Mouse (Mus musculus) kidney, adult 2 months (tissue): Measurements from ENCODE around the gene Pgm5.

ENCODE experiments used
- CTCF ChIP-seq: fragments of 200-500 bp; conservative IDR thresholded peaks from 2 replicates; pipeline ENCODE4 v1.5.1; 2011; ENCODE audit warnings: low read depth, mild to moderate bottlenecking, control low read depth, low read length, moderate library complexity, mixed read lengths; ENCODE audit not compliant: insufficient read depth, insufficient read length
- POLR2A ChIP-seq: fragments of 200-500 bp; IDR thresholded peaks from one replicate; pipeline ENCODE4 v1.6.1; 2011; ENCODE audit warnings: low read depth, low read length, control low read depth

DNA sequence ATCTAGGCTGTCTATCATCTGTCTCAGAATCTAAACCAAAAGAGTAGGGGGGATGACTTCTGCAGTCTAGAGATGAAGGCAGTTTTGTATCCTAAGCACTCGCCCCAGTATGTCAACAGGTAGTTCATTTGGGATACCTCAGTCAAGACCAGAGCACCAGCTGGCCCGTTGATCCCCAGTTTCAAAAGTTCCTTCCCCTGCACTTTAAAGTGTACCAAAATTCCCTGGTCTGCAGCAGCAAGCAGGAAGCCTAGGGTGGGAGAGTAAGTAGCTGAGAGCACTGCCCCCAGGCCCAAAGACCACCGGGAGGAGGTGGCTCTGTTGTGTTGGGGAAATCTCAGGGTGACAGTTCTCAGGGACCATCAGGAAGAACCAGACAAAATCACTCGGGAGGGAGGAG lies 34.9 kb upstream of the Pgm5 start:
- TF ChIP-seq CTCF (no peak), POLR2A (no peak)
